Mouse (Mus musculus): Measurements from ENCODE around the gene Hint3. TPM values are rescaled to one million over a fixed set of nuclear protein-coding genes. Genes with fewer than 3 reads are reported as not detected.

Hint3 gene
- polyA plus RNA-seq (2015; fragmentation: Illumina TruSeq; extraction: RNeasy Lipid Tissue Mini Kit (QIAGEN cat#74804); ENCODE audit: insufficient read depth, low replicate concordance), result 32.6 TPM

DNA sequence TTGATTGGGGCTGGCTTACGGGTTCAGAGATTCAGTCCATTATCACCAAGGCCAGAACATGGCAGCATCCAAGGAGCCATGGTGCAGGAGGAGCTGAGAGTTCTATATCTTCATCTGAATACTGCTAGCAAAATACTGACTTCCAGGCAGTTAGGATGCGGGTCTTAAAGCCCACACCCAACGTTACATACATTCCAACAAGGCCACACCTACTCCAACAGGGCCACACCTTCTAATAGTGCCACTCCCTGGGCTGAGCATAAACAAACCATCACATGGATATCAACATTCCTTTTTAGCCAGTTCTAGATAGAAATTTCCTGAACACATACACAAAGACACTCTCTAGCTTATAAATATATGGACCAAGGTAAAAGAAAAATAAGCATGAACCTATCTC is at the start of gene Hint3:
Gene Hint3 (minus strand): TSS at position 120 of the 400 bp plus-strand sequence.

DNA sequence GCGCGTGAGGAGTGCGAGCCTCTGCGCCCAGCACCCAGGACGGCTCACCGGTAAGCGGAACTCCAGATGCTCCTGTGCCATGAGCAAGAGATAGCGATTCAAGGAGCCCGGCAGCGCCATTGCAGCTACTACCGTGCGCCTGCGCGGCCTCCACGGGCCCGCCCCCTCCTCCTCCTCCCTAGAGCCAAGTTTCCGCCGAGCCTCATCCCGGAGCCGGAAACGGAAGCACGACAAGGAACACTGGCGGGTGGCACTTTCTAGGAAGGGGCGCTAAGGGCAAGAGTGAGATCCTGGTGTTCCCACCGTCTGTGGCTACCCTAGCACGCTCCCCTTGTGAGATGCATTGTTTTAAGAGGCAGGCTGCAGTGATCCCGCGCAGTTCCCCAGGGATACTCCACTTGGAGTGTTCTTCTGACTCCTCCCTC is 28.9 kb downstream of the Hint3 start, which contains the start of gene Trmt11:
Gene Trmt11 (minus strand): TSS at position 208 of the 425 bp plus-strand sequence.

Other genes with a start within 250 kb of the Hint3 start
- gene Trmt11, start 28.9 kb downstream of the Hint3 start, polyA plus RNA-seq (2015; fragmentation: Illumina TruSeq; extraction: RNeasy Lipid Tissue Mini Kit (QIAGEN cat#74804); ENCODE audit: insufficient read depth, low replicate concordance), result 16.7 TPM
- gene Ncoa7, start 173.7 kb upstream of the Hint3 start, polyA plus RNA-seq (2015; fragmentation: Illumina TruSeq; extraction: RNeasy Lipid Tissue Mini Kit (QIAGEN cat#74804); ENCODE audit: insufficient read depth, low replicate concordance), result 35.5 TPM
- gene Hey2, start 213.2 kb upstream of the Hint3 start, polyA plus RNA-seq (2015; fragmentation: Illumina TruSeq; extraction: RNeasy Lipid Tissue Mini Kit (QIAGEN cat#74804); ENCODE audit: insufficient read depth, low replicate concordance), result 2.2 TPM

All from spleen, adult 10 weeks (tissue).